In the genomic region with DNA sequence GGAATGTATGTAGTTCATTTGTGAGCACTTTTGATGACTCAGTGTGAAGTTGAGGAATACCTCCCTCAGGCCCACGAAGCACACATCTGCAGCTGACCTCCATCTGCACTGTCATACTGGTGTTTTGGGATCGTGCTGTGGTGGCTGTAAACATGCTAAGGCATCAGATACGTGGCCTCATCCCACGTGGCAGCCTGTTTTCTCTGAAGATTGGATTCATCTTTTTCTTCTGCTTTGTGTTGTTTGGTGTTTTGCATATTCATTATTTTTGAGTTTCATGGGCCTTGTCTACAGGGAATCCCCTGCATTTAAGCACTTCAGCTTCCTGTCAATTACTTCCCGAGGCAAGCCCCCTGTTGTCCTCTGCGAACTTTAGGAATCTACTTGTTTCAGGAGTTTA, we compare ENCODE assay signal across 1 mouse cellular context.
TF ChIP-seq lines count a peak whose summit lies in the region.

No protein-coding gene starts in this region.

TF ChIP-seq in CH12.LX, 34 proteins besides CTCF, POLR2A, EP300 and RAD21 (continued from another document):
- TF ChIP-seq RCOR1 (conservative IDR thresholded peaks at IDR 0.05; ENCODE audit: low read depth, low read length) (no peak), CHD2 (IDR thresholded peaks at IDR 0.05; ENCODE audit: low read length) (0 out of 2 replicates have a peak, but pooled peaks have one; percentile 22), SIN3A (IDR thresholded peaks at IDR 0.05; ENCODE audit: low read length) (peak; percentile 53; the same call in 1 of the 2 replicates), ETS1 (conservative IDR thresholded peaks at IDR 0.05; ENCODE audit: low read depth, low read length) (peak; percentile 24; the same call in 1 of the 2 replicates), ZKSCAN1 (IDR thresholded peaks at IDR 0.05; ENCODE audit: borderline replicate concordance, low read depth, low read length) (no peak), POLR2AphosphoS2 (IDR thresholded peaks at IDR 0.05; ENCODE audit: low read depth, low read length) (no peak), MEF2A (IDR thresholded peaks at IDR 0.05; ENCODE audit: borderline replicate concordance, low read depth, low read length) (peak; percentile 25; the same call in 1 of the 2 replicates), JUND (conservative IDR thresholded peaks at IDR 0.05; ENCODE audit: low read depth, low read length) (no peak)
